Mouse (Mus musculus): ENCODE data around the gene Bcas2. TPM values are rescaled to one million over a fixed set of nuclear protein-coding genes. Genes with fewer than 3 reads are reported as not detected.
"Not testable (repeated sequence)": the region's sequence is repeated elsewhere in the genome, so short reads cannot be mapped to it uniquely, and the experiment has no call there.

Bcas2 gene
- total and polyA plus RNA-seq, 3 experiments: 20.4 to 51.1 (median 47.8) TPM

DNA sequence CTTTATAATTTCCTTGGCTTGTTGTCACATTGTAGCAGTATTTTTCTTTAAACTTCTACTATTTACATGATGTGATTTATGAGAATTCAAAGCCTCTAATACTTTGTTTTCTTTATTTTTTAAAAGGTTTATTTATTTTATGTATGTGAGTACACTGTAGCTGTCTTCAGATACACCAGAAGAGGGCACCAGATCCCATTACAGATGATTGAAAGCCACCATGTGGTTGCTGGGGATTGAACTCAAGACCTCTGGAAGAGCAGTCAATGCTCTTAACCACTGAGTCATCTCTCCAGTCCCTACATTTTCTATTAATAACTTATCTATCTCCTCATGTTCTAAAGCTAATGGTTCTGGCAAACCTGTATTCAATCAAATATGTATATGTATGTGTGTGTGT is 13.0 kb downstream of the Bcas2 start:
- peak; percentile 55 for TF ChIP-seq CTCF (IDR thresholded peaks at IDR 0.05)
- H3K27ac ChIP-seq; H3K79me2 ChIP-seq (replicated peaks; ENCODE audit: control insufficient read depth, insufficient read depth, low read length); H3K4me3 ChIP-seq; H3K4me1 ChIP-seq (ENCODE audit: control insufficient read depth, insufficient read depth, low read length); DNase-seq; H3K36me3 ChIP-seq (ENCODE audit: control insufficient read depth, insufficient read depth, low read length); H3K27me3 ChIP-seq (ENCODE audit: control insufficient read depth, insufficient read depth, low read length); H3K9ac ChIP-seq (ENCODE audit: low read depth, low read length): not testable (repeated sequence)
- intact Hi-C loops (cut with DNase I): loop anchor here (5.0 kb wide), 1 partner anchor 198 kb away; no protein-coding TSS in a partner anchor

- no peak overlapping the region for H3K4me3 ChIP-seq
- WGBS: 64% methylated on average over 5 of the region's 5 CpGs
- H3K4me1 ChIP-seq (ENCODE audit: control insufficient read depth, insufficient read depth, low read length): no peaks in the 10 kb centered on the region
- no peaks in the 10 kb centered on the region for H3K79me2 ChIP-seq (replicated peaks; ENCODE audit: control insufficient read depth, insufficient read depth, low read length)
- TF ChIP-seq EP300 (IDR thresholded peaks at IDR 0.05; ENCODE audit: insufficient read depth, low read depth, low read length) (no peak), POLR2A (IDR thresholded peaks at IDR 0.05; ENCODE audit: insufficient read depth, low read depth, low read length) (no peak), CTCF (IDR thresholded peaks at IDR 0.05) (no peak)
- no peaks in the 10 kb centered on the region for H3K27me3 ChIP-seq (ENCODE audit: control insufficient read depth, insufficient read depth, low read length)
- H3K36me3 ChIP-seq (ENCODE audit: control insufficient read depth, insufficient read depth, low read length): no peaks in the 10 kb centered on the region
- no peak overlapping the region for H3K9ac ChIP-seq (ENCODE audit: low read depth, low read length)
- H3K27ac ChIP-seq: no peak overlapping the region
- no peak for DNase-seq
- intact Hi-C loops (cut with DNase I): no loop called here
These were observed 17.0 kb downstream of the Bcas2 start for GRCm38 (mm10) chr3:103188451-103188850.

DNA sequence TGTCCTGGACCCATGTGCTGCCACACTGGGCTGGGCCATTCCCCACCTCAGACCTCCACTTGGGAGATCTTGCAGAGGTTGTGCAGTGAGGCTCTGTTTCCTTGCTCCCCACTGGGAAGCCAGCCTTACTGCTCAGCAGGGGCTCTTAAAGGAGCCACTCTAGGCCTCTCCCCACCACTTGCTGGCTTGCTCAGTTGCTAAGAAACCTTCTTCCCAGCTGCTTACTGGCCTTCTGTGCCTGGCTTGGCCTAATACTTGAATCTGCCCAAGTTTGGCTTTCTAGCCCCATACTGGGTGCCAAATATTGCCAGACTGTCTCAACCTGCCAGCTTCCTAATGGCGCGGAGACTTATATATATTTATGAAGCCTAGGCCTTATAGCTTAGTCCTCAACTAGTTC is 17.4 kb downstream of the Bcas2 start:
- intact Hi-C loops (cut with DNase I): no loop called here
- TF ChIP-seq POLR2A (IDR thresholded peaks at IDR 0.05; ENCODE audit: insufficient read depth, low read depth, low read length) (no peak), CTCF (IDR thresholded peaks at IDR 0.05) (no peak)
- Histone ChIP-seq H3K27me3 (ENCODE audit: control insufficient read depth, insufficient read depth, low read length) (no peaks in the 10 kb centered on the region), H3K4me3 (no peak overlapping the region), H3K4me1 (ENCODE audit: control insufficient read depth, insufficient read depth, low read length) (no peaks in the 10 kb centered on the region), H3K27ac (no peak overlapping the region), H3K36me3 (ENCODE audit: control insufficient read depth, insufficient read depth, low read length) (no peaks in the 10 kb centered on the region), H3K9ac (ENCODE audit: low read depth, low read length) (no peak overlapping the region), H3K79me2 (replicated peaks; ENCODE audit: control insufficient read depth, insufficient read depth, low read length) (no peaks in the 10 kb centered on the region)
- WGBS: 95% methylated on average over 2 of the region's 2 CpGs
- no peak for DNase-seq

GRCm38 (mm10) chr3:103192161-103192560 is 20.7 kb downstream of the Bcas2 start:
- no peak for DNase-seq
- Histone ChIP-seq H3K4me1 (ENCODE audit: control insufficient read depth, insufficient read depth, low read length) (no peaks in the 10 kb centered on the region), H3K4me3 (no peak overlapping the region), H3K27ac (no peak overlapping the region), H3K9ac (ENCODE audit: low read depth, low read length) (no peak overlapping the region), H3K36me3 (ENCODE audit: control insufficient read depth, insufficient read depth, low read length) (no peaks in the 10 kb centered on the region), H3K79me2 (replicated peaks; ENCODE audit: control insufficient read depth, insufficient read depth, low read length) (no peaks in the 10 kb centered on the region), H3K27me3 (ENCODE audit: control insufficient read depth, insufficient read depth, low read length) (no peaks in the 10 kb centered on the region)
- TF ChIP-seq CTCF (IDR thresholded peaks at IDR 0.05) (no peak), EP300 (IDR thresholded peaks at IDR 0.05; ENCODE audit: insufficient read depth, low read depth, low read length) (no peak)
- 86% methylated on average over 4 of the region's 4 CpGs for WGBS
- intact Hi-C loops (cut with DNase I): no loop called here

GRCm38 (mm10) chr3:103193186-103193585 is 21.7 kb downstream of the Bcas2 start:
- WGBS: 50% methylated on average over 1 of the region's 1 CpGs
- H3K9ac ChIP-seq (ENCODE audit: low read depth, low read length): no peak overlapping the region
- intact Hi-C loops (cut with DNase I): no loop called here
- no peaks in the 10 kb centered on the region for H3K36me3 ChIP-seq (ENCODE audit: control insufficient read depth, insufficient read depth, low read length)
- no peak for DNase-seq
- no peak overlapping the region for H3K27ac ChIP-seq
- no peaks in the 10 kb centered on the region for H3K79me2 ChIP-seq (replicated peaks; ENCODE audit: control insufficient read depth, insufficient read depth, low read length)
- H3K4me1 ChIP-seq (ENCODE audit: control insufficient read depth, insufficient read depth, low read length): no peaks in the 10 kb centered on the region
- H3K27me3 ChIP-seq (ENCODE audit: control insufficient read depth, insufficient read depth, low read length): no peaks in the 10 kb centered on the region
- TF ChIP-seq EP300 (IDR thresholded peaks at IDR 0.05; ENCODE audit: insufficient read depth, low read depth, low read length) (no peak), CTCF (IDR thresholded peaks at IDR 0.05) (no peak), POLR2A (IDR thresholded peaks at IDR 0.05; ENCODE audit: insufficient read depth, low read depth, low read length) (no peak)
- H3K4me3 ChIP-seq: no peak overlapping the region

GRCm38 (mm10) chr3:103196320-103196823 is 24.9 kb downstream of the Bcas2 start:
- no peak for TF ChIP-seq EP300 (IDR thresholded peaks at IDR 0.05; ENCODE audit: insufficient read depth, low read depth, low read length)
- no peak for TF ChIP-seq CTCF (IDR thresholded peaks at IDR 0.05)
- no peak for TF ChIP-seq POLR2A (IDR thresholded peaks at IDR 0.05; ENCODE audit: insufficient read depth, low read depth, low read length)
- 45% methylated on average over 7 of the region's 7 CpGs for WGBS
- Histone ChIP-seq H3K79me2 (replicated peaks; ENCODE audit: control insufficient read depth, insufficient read depth, low read length) (no peaks in the 10 kb centered on the region), H3K9ac (ENCODE audit: low read depth, low read length) (no peak overlapping the region), H3K27me3 (ENCODE audit: control insufficient read depth, insufficient read depth, low read length) (no peaks in the 10 kb centered on the region), H3K27ac (no peak overlapping the region), H3K36me3 (ENCODE audit: control insufficient read depth, insufficient read depth, low read length) (no peaks in the 10 kb centered on the region), H3K4me1 (ENCODE audit: control insufficient read depth, insufficient read depth, low read length) (no peaks in the 10 kb centered on the region), H3K4me3 (no peak overlapping the region)
- intact Hi-C loops (cut with DNase I): no loop called here
- DNase-seq: no peak

Measured in heart, adult 2 months (tissue).